Mouse (Mus musculus): ENCODE data around the gene Dnajc13. TPM values are rescaled to one million over a fixed set of nuclear protein-coding genes. Genes with fewer than 3 reads are reported as not detected.

The Dnajc13 gene
- total and polyA plus RNA-seq, 3 experiments = 24.1 to 59.0 (median 31.1) TPM

DNA sequence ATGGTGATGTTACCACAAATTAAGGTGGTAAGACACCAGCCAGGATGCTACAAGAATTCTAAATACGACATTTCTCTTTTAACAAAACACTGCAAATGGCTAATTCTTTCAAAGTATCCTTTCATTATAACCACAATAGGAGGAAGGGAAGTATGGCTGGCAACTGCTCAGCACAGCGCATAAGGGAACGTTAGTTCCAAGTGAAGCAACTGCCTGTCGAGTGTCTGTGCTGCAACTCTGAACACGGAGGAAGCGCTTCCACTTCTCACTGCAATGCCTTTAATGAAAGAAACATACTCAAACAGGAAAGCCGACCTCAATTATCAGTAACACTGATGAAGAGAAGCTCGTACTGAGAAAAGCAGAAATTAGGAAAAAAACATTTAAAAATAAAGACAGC lies 23.7 kb downstream of the Dnajc13 start:
- no peaks in the 10 kb centered on the region for H3K9me3 ChIP-seq (replicated peaks; ENCODE audit: insufficient read depth, low read length)
- no peak overlapping the region for H3K27ac ChIP-seq (ENCODE audit: control insufficient read depth, low read depth, low read length)
- TF ChIP-seq MEF2A (IDR thresholded peaks at IDR 0.05; ENCODE audit: extremely low read depth, insufficient replicate concordance, low read depth, low read length, poor library complexity, severe bottlenecking) = no peak
- TF ChIP-seq MAZ (IDR thresholded peaks at IDR 0.05; ENCODE audit: low read depth, low read length) = no peak
- TF ChIP-seq TAL1 (IDR thresholded peaks at IDR 0.05; ENCODE audit: low read length) = no peak
- TF ChIP-seq MYB (IDR thresholded peaks at IDR 0.05; ENCODE audit: low read depth, low read length) = no peak
- TF ChIP-seq SMC3 (IDR thresholded peaks at IDR 0.05; ENCODE audit: low read depth, low read length) = no peak
- TF ChIP-seq UBTF (IDR thresholded peaks at IDR 0.05; ENCODE audit: borderline replicate concordance, insufficient read depth, low read depth, low read length) = no peak
- TF ChIP-seq MXI1 (IDR thresholded peaks at IDR 0.05; ENCODE audit: low read depth, low read length) = no peak
- TF ChIP-seq CHD1 (IDR thresholded peaks at IDR 0.05; ENCODE audit: low read depth, low read length) = no peak
- H3K4me1 ChIP-seq (ENCODE audit: control insufficient read depth in 1 of 2, insufficient read depth in 2 of 2, low read length in 2 of 2) = no peaks in the 10 kb centered on the region
- no peak overlapping the region for H3K9ac ChIP-seq (ENCODE audit: control insufficient read depth, low read depth, low read length, poor library complexity, severe bottlenecking)
- peaks cover 0 to 4% of the 10 kb centered on the region in 2 experiments; a peak in 2 of 4 replicates for H3K36me3 ChIP-seq (ENCODE audit: control insufficient read depth in 1 of 2, insufficient read depth in 2 of 2, low read length in 2 of 2)
- H3K27me3 ChIP-seq (ENCODE audit: control insufficient read depth in 1 of 2, insufficient read depth in 2 of 2, low read length in 2 of 2) = no peaks in the 10 kb centered on the region
- H3K4me3 ChIP-seq (ENCODE audit: control insufficient read depth in 1 of 2, insufficient read depth in 1 of 2, low read depth in 2 of 2, low read length in 2 of 2) = no peak overlapping the region
- DNase-seq (ENCODE audit: low read depth, low spot score) = no peak
- no peaks in the 10 kb centered on the region for H3K79me2 ChIP-seq (ENCODE audit: control insufficient read depth, insufficient read depth, low read length, poor library complexity)

DNA sequence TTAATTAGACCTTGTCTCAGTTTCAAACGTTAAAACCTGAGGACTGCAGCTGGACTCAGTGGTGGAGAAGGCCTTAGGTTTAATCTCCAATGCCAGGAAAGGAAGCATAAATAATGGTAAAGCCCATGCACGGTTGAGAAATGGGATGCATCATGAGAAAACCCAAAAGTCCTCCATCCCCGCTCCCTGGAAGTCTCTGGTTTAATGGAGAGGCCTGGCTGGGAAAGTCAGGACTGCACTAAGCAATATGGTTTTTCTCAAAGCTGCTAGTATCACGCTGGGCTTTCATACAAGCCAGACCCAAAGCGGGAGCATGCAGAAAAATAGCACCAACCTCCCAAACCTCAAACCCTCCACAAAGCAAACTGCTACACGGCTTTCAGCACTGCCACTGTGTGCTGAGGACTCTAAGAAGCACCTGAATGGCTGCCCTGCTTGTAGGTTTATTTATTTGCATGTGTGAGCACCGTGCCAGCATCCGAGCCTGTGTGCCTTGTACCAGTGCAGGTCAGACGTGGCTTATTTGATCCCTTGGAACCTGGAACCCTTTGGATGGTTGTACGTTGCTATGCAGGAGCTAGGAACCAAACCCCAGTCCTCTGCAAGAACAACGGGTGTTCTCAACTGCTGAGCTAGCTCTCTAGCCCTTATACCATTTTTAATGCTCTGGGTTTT lies 26.3 kb downstream of the Dnajc13 start:
- no peaks in the 10 kb centered on the region for H3K79me2 ChIP-seq (ENCODE audit: control insufficient read depth, insufficient read depth, low read length, poor library complexity)
- peaks cover 0 to 9% of the 10 kb centered on the region in 2 experiments; a peak in 2 of 4 replicates for H3K36me3 ChIP-seq (ENCODE audit: control insufficient read depth in 1 of 2, insufficient read depth in 2 of 2, low read length in 2 of 2)
- H3K4me1 ChIP-seq (ENCODE audit: control insufficient read depth in 1 of 2, insufficient read depth in 2 of 2, low read length in 2 of 2) = no peaks in the 10 kb centered on the region
- no peaks in the 10 kb centered on the region for H3K9me3 ChIP-seq (replicated peaks; ENCODE audit: insufficient read depth, low read length)
- no peak for DNase-seq (ENCODE audit: low read depth, low spot score)
- H3K27ac ChIP-seq (ENCODE audit: control insufficient read depth, low read depth, low read length) = no peak overlapping the region
- TF ChIP-seq RAD21 (IDR thresholded peaks at IDR 0.05; ENCODE audit: low read depth, low read length) = no peak
- no peak for TF ChIP-seq EP300 (IDR thresholded peaks at IDR 0.05; ENCODE audit: low read depth in 1 of 2, low read length in 2 of 2)
- no peak for TF ChIP-seq TBP (IDR thresholded peaks at IDR 0.05; ENCODE audit: low read depth, low read length)
- no peak for TF ChIP-seq SIN3A (IDR thresholded peaks at IDR 0.05; ENCODE audit: low read length)
- TF ChIP-seq ZNF384 (IDR thresholded peaks at IDR 0.05; ENCODE audit: low read depth, low read length) = no peak
- TF ChIP-seq GABPA (IDR thresholded peaks at IDR 0.05; ENCODE audit: low read depth, low read length) = no peak
- no peak for TF ChIP-seq HCFC1 (IDR thresholded peaks at IDR 0.05; ENCODE audit: low read depth, low read length)
- TF ChIP-seq ZKSCAN1 (IDR thresholded peaks at IDR 0.05; ENCODE audit: low read depth, low read length) = no peak
- TF ChIP-seq ETS1 (IDR thresholded peaks at IDR 0.05; ENCODE audit: low read depth, low read length) = no peak
- no peak for TF ChIP-seq MYB (IDR thresholded peaks at IDR 0.05; ENCODE audit: low read depth, low read length)
- no peak for TF ChIP-seq ELF1 (IDR thresholded peaks at IDR 0.05; ENCODE audit: low read depth, low read length)
- H3K27me3 ChIP-seq (ENCODE audit: control insufficient read depth in 1 of 2, insufficient read depth in 2 of 2, low read length in 2 of 2) = no peaks in the 10 kb centered on the region
- H3K9ac ChIP-seq (ENCODE audit: control insufficient read depth, low read depth, low read length, poor library complexity, severe bottlenecking) = no peak overlapping the region
- no peak overlapping the region for H3K4me3 ChIP-seq (ENCODE audit: control insufficient read depth in 1 of 2, insufficient read depth in 1 of 2, low read depth in 2 of 2, low read length in 2 of 2)
